Mouse (Mus musculus): Measurements from ENCODE around the gene Skiv2l.

The Skiv2l gene

DNA sequence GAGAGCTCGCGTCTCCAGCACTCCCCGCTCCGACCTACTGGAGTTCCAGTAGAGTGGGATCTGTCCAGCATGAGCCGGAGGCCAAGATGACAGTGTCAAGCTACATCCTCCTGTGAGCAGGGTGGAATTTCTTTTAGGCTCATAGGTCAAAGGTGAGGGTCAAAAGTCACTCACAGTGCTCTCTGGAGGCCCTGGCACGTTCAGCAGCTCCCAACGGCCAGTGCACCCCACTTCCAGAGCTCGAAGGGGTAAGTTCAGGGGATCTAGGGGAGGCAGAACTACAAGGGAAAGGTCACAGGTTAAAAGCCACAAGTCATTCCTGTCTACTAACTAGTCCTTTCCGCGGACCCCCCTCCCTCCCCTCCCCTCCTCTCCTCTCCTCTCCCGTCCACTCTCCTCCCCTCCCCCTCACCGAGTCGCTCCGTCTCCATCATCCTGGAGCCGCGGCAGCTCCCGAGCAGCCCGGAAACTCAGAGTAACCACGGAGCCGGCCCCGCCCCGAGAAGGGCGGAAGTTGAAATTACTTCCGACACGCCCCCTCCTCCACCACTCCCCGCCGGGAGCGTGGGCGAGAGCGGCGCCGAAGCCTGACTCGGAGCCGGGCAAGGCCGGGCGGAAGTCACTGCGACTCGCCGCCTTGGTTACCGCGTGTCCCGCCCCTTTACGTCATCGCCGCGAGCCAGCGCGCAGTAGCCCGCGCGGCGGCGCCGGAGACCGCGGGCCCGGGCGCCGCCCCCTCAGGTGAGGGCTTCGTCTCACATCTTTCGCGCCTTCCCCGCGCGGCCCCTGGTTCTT is at the start of gene Skiv2l, which contains the start of gene Nelfe:
Skiv2l (minus strand) TSS at position 489 of the 795 bp plus-strand sequence.
Nelfe (plus strand) TSS at position 670 of the 795 bp plus-strand sequence.
- DNase-seq (ENCODE audit: low read depth, low spot score): peak; percentile 97

DNA sequence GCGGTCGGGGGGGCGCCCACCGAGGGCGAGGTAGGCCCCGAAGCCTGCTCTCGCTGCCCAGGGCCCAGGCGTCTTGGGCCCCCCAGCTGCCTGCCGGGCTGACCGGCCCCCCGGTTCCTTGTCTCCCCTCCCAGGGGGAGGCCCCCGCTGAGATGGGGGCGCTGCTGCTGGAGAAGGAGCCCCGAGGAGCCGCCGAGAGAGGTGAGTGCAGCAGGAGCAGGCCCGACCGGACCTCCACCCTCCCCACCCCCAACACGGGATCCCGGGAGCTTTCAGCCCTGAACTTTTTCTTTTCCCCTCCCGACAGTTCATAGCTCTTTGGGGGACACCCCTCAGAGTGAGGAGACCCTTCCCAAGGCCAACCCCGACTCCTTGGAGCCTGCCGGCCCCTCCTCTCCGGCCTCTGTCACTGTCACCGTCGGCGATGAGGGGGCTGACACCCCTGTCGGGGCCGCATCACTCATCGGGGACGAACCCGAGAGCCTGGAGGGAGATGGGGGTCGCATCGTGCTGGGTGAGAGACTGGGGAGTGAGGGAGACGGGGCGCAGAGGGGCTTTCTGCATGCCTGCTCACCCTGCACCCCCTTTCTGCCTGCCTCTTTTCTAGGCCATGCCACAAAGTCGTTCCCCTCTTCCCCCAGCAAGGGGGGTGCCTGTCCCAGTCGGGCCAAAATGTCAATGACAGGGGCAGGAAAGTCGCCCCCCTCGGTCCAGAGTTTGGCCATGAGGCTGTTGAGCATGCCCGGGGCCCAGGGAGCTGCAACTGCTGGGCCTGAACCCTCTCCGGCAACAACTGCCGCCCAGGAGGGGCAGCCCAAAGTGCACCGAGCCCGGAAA is 49.3 kb upstream of the Skiv2l start:
- DNase-seq (ENCODE audit: low read depth, low spot score): no peak

DNA sequence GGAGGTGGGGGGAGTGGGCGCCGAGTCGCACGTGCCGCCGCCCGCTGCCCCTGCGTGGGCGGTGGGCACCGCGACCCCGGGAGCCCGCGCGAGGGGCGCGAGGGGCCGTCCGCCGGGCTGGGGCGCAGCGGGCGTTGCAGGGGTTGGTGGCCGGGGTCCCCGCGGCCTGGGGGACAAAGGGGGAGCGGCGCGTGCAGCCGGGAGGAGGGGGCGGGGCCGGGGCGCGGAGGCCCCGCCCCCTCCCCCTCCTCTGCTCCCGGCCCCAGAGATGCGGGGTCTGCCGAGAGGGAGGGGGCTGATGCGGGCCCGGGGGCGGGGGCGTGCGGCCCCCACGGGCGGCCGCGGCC is 48.7 kb upstream of the Skiv2l start:
- no peak for DNase-seq (ENCODE audit: low read depth, low spot score)

DNA sequence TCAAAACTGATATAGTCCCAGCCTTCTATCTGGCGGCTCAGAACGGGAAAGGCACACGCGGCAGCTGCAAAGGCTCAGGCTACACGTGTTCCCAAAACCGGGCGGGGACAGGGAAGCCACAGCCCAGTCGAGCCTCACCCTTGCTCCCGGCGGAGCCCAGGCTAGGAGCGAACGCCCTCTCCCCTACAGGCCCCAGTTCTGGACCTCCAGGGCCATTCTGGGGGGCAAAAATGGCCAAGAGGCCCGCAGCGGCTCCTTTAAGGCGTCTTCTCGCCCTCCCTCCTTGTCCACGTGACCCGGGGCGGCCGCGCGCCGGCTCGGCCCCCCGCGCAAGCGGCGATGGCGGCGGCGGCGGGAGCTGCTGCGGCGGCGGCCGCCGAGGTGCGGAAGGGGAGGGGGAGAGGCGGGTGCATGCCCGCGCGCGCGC is 48.2 kb upstream of the Skiv2l start, which contains the start of the genes C2 and Ehmt2:
C2 (minus strand) TSS at position 106 of the 427 bp plus-strand sequence.
Ehmt2 (plus strand) TSS at position 310 of the 427 bp plus-strand sequence.
- peak; percentile 73 for DNase-seq (ENCODE audit: low read depth, low spot score)

DNA sequence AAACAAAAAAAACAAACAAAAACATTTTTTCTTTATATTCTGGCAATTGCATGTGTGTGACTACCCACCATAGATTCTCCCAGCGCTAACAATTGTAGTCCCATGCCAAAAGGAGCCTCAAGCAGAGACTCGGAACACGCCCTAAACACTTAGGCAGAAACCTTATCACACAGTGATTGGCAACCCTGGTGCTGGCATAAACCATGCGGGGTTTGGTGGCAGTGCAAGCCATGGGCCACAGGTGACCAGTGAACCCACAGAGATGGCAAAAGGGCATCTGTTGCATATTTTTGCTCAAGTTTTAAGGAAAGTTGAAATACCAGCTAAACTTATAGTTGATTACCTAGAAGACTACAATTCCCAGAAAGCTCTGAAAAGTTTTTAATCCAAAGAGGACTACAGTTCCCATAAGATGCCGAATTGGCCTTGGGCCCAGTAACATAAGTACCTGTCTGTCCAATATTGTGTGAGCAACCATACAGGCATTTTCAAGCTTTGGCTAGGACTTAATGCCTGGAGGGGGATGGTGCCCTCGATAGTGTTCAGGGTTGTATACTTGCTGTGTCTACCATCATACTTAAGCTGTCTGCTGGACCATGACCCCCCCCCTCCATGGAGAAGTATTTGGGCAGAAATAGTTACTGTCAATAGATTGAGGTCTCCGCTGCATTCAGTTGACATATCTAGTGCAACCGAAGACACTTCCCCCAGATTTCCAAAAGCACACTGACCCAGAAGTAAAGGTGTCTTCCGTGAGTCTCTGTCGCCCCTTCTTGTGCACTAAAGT is 47.6 kb upstream of the Skiv2l start:
- no peak for DNase-seq (ENCODE audit: low read depth, low spot score)

DNA sequence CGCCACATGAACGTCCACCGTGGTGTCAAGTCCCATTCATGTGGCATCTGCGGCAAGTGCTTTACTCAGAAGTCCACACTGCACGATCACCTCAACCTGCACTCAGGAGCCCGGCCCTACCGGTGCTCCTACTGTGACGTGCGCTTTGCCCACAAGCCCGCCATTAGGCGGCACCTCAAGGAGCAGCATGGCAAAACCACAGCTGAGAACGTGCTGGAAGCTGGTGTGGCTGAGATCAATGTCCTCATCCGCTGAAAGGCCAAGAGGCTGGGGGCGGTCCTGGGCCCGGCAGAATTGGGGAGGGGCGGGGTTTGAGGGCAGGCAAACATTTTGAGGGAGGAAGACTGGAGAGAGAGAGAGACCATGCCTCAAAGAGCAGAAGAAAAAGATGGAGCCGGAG is 46.4 kb upstream of the Skiv2l start:
- no peak for DNase-seq (ENCODE audit: low read depth, low spot score)

DNA sequence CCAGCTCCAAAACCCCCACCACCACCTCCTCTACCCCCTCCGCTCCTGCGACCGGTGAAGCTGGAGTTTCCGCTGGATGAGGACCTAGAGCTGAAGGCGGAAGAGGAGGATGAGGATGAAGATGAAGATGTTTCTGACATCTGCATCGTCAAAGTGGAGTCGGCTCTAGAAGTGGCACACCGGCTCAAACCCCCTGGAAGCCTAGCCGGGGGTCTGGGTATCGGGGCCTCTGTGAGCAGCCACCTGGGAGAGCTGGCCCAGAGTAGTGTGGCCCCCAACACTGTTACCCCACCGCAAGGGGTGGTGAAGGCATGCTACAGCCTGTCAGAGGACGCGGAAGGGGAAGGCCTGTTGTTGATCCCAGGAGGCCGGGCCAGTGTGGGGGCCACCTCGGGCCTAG is 45.7 kb upstream of the Skiv2l start:
- DNase-seq (ENCODE audit: low read depth, low spot score): no peak

DNA sequence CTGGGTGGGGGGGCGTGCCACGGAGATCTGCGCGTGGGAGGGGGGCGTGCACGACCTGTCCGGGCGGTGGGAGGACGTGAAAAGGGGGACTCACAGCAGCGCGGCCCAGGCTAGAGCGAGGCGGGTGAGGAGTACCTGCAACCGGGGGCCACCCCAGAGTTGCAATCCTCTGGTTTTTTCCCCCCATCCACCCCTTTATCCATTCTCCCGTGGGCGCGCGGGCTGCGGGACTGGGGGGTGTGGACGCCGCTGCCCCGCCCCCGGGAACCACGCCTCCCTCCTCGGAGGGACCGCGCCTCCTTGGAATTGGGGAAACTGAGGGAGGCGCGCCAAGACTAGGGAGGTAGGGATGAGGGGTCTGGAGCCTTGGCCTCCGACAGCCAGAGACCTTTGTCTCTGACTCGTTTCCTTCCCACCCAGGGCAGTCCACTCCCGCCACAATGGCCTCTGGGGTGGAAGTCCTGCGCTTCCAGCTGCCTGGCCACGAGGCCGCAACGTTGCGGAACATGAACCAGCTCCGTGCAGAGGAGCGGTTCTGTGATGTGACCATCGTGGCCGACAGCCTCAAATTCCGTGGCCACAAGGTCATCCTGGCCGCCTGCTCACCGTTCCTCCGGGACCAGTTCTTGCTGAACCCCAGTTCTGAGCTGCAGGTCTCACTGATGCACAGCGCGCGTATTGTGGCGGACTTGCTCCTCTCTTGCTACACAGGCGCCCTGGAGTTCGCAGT is 45.0 kb upstream of the Skiv2l start:
- no peak for DNase-seq (ENCODE audit: low read depth, low spot score)

DNA sequence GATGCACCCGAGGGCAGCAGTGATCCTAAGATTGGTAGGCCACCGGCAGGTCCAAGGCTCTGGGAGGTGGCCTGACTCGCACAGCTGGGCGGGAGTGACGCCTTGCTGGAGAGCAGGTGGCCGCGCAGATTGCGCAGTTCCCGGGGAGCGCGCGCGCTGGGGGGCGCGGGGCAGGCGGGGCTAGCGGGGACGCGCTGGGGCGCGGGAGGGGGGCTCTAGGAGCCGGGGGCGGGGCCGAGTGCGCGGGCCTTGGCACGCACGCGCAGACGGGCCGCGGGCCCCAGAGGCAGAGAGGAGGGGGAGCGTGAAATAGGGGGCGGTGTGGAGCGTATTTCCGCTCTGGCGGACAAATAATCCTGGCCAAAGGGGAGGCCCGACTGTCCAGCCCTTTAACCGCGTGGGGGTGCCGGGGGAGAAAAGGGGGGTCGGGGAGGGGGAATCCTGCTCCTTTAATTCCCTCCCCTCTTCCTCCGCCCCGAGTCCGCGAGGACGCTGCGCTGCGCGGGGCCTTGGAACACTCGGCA is 44.1 kb upstream of the Skiv2l start:
- DNase-seq (ENCODE audit: low read depth, low spot score): peak; percentile 99

DNA sequence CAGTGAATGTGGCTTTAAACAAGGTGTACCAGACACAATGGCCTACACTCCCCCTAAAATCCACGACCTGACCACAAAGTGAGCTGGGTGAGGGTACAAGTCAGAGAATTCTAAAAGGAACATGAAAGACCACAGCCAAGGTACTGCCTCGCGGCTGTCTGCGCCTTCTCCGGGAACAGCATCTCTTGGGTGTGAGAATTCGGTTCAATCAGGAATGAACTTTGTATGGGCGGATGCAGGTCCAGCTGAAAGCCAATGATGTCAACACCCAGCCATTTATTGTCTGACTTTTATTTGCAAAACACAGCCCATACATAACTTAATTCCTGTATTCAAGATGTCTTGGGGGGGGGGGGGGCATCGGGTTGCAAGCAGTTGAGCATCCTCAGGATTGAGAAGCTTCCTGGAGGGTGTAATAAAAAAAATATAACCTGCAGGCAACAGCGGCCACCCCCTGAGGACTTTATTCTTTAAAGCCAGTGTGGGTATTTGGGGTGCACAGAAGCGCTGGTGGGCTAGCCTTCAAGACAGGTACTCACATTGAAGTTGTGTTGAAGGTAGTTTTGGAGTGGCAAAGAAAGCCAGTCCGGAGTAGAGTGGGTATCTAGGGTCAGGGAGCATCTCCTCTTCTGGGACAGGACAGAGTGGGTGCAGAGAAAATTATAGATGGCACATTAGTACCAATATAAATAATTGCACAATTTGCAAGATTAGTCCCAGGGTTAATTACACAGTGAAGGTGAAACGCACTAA is 43.2 kb upstream of the Skiv2l start:
- DNase-seq (ENCODE audit: low read depth, low spot score): no peak

DNA sequence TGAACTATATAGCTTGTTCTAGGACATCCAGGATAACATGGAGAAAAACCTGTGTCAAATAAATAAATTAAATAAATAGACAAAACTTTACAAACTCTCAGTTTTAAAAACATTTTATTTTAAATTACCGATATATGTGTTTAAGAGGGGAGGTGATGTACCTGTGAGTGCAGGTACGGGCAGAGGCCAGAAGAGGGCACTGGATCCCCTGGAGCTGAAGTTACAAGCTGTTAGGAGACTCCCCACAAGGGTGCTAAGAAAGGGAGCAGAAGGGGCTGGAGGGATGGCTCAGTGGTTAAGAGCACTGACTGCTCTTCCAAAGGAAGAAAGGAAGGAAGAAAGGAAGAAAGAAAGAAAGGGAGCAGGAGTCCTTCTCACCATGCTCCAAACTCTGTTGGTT is 41.4 kb upstream of the Skiv2l start:
- DNase-seq (ENCODE audit: low read depth, low spot score): no peak

DNA sequence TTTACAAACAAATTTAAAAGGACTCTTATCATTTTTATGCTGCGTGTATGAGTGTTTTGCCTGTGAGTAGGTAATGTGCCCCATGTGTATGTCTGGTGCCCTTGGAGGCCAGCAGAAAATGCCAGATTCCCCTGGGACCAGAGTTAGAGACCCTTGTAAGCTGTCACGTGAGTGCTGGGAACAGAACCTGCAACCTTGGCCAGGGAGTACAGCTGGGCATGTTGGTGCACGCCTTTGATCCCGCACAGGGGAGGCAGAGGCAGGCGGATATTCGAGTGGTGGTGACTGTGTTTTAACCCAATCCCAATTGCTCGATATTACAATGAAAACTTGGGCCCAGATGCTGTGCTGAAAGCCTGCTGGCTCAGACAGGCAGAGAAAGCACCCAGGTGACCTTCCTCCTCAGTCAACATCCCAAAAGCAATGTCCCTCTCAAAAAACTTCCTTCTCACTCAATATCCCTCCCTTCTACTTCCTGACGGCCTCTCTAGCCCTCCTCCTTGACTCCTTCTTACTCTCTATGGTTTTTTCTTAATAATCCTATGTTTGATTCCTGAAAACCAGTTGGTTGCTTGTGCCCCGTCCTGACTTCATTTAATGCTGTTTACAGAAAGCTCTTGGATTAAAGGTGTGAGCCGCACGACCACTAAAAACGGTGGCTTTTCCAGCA is 40.2 kb upstream of the Skiv2l start:
- no peak for DNase-seq (ENCODE audit: low read depth, low spot score)

DNA sequence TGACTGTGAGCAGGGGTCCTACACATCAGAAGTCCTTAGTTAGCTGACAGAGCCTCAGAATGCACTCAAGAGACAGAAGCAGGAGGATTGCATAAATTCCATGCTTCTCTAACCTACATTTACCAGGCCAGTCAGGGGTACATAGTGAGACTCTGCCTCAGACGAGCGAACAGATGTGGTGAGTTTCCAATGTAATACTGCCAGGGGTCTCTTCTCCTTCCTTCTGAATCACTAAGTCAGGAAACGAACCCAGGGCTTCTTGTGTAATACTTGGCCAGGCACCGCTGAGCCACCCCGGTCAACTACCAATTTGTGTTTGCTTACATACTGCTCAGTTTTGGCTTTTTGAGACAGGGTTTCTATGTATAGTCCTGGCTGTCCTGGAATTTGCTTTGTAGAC is 37.9 kb upstream of the Skiv2l start:
- no peak for DNase-seq (ENCODE audit: low read depth, low spot score)

DNA sequence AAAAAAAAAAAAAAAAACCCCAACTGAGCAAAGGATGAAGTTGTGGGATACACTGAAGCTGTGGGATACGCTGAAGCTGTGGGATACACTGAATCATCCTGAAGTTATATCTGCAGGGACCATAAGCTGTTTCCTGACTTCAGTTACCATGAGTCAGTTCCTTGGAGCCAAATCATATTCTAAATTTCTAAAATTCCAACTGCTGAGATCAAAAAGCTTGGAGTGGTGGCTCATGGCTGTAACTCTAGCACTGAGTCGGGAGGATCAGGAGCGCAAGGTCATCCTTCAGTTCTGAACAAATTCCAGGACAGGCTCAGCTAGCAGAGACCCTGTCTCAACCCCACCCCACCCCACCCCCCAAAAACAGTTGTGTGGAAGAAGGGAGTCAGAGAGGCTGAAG is 35.6 kb upstream of the Skiv2l start:
- no peak for DNase-seq (ENCODE audit: low read depth, low spot score)

DNA sequence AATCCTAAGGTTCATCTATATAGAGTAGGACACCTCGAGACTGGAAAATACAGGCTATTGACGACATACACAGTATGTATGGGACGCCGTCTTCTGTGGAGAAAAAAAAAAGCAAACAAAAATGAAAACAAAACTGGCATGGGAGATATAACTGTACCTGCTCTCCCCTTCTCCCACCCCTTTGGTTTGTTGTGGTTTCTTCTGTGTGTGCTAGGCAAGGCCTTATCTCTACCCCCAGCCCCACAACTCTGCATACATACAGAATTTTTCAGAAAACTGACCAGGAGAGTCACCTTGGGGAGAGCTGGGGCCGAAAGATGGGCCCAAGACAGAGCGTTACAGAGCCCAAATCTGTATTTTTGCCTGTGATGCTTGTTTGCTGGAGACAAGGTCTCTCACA is 34.7 kb upstream of the Skiv2l start:
- DNase-seq (ENCODE audit: low read depth, low spot score): no peak

DNA sequence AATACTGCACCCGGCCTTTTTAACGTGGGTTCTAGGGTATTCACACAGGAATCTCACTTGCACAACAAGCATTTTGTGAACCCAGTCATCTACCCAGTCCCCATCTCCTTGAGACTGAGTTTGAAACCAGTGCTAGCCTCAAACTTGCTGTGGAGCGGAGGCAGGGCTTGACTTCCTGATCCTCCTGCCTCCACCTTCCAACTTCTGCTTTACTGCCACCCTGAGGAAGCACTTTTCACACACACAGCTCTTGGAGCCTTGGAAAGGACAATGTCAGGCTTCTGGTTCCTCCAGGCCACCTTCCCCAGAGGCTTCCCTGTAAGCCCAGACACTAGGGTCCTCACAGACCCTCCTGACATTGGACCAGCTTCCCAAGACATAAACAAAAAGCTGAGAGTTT is 33.3 kb upstream of the Skiv2l start:
- DNase-seq (ENCODE audit: low read depth, low spot score): no peak

DNA sequence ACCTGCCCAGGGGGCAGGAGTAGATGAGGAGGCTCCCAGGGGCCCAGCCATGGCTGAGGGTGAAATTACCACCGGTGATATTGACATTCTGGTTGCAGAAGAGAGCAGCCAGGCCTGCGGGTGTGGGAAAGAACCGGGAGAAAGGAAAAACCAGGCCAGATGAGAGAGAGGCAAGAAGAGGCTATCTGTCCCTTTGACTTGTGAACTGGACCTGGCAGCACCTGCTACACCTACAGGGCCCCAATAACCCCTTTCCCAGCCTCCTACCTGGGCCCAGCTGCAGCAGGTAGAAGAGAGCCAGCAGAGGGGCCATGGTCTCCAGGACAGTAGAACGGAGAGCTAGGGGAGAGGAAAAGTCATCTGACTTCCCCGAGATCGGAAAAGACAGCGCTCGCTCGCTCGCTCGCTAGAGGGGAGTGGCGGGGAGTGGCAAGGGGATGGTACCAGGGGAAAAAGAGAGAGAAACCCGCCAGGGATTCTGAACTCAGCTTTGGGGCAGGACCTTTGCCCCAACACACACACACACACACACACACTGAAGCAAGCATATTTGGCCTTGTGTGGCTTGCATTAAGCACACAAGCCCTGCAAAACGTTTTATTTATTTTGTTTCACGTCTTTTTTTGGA is 31.8 kb upstream of the Skiv2l start, which contains the start of gene Gm20547:
Gm20547 (minus strand) TSS at position 360 of the 628 bp plus-strand sequence.
- DNase-seq (ENCODE audit: low read depth, low spot score): no peak

DNA sequence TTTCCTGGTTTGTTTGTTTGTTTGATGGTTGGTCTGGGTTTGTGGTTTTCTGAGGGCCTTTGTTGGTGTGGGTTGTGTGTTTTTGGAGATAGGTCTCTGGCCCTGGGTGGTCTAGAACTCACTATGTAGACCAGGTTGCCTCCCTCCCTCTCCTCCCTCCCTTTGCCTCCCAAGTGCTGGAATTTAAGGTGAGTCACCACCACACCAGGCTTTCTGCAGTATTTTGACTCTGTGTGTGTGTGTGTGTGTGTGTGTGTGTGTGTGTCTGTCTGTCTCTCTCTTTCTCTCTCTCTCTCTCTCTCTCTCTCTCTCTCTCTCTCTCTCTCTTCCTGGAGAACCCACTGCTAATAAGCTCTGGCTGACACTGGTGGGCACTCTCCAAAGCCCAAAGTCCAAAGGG is 31.2 kb upstream of the Skiv2l start:
- DNase-seq (ENCODE audit: low read depth, low spot score): no peak

DNA sequence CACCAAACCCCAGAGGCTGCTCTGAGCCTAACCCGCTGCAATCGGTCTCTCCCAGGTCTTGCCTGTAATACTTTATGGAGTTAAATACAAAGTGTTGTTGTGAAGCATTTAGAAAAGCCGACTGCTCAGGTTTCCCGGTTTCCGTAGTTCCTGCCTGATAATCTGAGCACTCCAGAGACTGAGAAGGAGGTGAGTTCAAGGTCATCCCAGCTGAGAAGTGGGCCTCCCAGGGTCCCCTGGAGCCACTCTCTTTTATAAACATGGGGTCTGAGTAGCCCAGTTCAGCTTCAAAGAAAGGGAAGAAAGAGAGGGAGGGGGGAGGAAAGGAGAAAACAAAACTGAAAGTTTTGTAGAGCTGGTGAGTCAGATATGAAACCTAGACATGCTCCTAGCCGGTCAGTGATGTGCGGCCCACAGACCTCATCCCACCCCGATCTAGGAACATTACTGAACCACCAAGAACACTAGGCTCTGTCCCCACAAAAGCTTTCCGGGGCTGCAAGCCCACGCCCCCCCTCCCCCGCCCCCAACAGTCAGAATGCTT is 29.4 kb upstream of the Skiv2l start, which contains the start of gene Zbtb12:
Zbtb12 (plus strand) TSS at position 148 of the 544 bp plus-strand sequence.
- no peak for DNase-seq (ENCODE audit: low read depth, low spot score)
